Mouse (Mus musculus) forebrain, embryonic 14.5 days (tissue): Measurements from ENCODE around the gene Etnk1. TPM values are rescaled to one million over a fixed set of nuclear protein-coding genes. Genes with fewer than 3 reads are reported as not detected.

Source experiments
- ATAC-seq: fragments of 200-750 bp; cut with Nextera tagmentation; 2 replicates; pipeline ENCODE4 v1.8.0; 2017; ENCODE audit warnings: mild to moderate bottlenecking, moderate library complexity
- DNase-seq: peaks from one replicate; pipeline ENCODE4 v3.0.0-alpha.2; 2015; ENCODE audit warnings: low spot score
- H3K27ac ChIP-seq: fragments of 300-500 bp; sonication (generic); 2 replicates; pipeline ENCODE4 v1.5.1; 2014; ENCODE audit warnings: low read depth, mild to moderate bottlenecking, control low read depth, low read length, moderate library complexity
- H3K27me3 ChIP-seq: fragments of 300-500 bp; sonication (generic); replicated peaks from 2 replicates; pipeline ENCODE4 v1.6.1; 2014; ENCODE audit warnings: low read length, control low read depth, mixed read lengths; ENCODE audit not compliant: control insufficient read depth, insufficient read depth
- H3K36me3 ChIP-seq: fragments of 300-500 bp; sonication (generic); 2 replicates; pipeline ENCODE4 v1.6.1; 2014; ENCODE audit warnings: low read length, control low read depth; ENCODE audit not compliant: control insufficient read depth, insufficient read depth
- H3K4me1 ChIP-seq: fragments of 300-500 bp; sonication (generic); 2 replicates; pipeline ENCODE4 v1.6.1; 2014; ENCODE audit warnings: antibody characterized with exemption, low read length, control low read depth; ENCODE audit not compliant: control insufficient read depth, insufficient read depth
- H3K4me2 ChIP-seq: fragments of 300-500 bp; sonication (generic); 2 replicates; pipeline ENCODE4 v1.6.1; 2014; ENCODE audit warnings: mild to moderate bottlenecking, control low read depth, low read length
- H3K4me3 ChIP-seq: fragments of 300-500 bp; sonication (generic); 2 replicates; pipeline ENCODE4 v1.5.1; 2014; ENCODE audit warnings: low read depth, low read length, control low read depth
- H3K9ac ChIP-seq: fragments of 300-500 bp; sonication (generic); 2 replicates; pipeline ENCODE4 v1.6.1; 2014; ENCODE audit warnings: mild to moderate bottlenecking, low read length, control low read depth, moderate library complexity
- H3K9me3 ChIP-seq: fragments of 300-500 bp; sonication (generic); replicated peaks from 2 replicates; pipeline ENCODE4 v1.6.1; 2016; ENCODE audit warnings: low read length, control low read depth, mixed read lengths; ENCODE audit not compliant: control insufficient read depth
- WGBS: fragments of 180-500 bp; shearing (Covaris S2); extraction: QIAGEN DNeasy Blood & Tissue Kit; methylation state at CpG from one replicate; pipeline ENCODE4 v1.1.7; 2014; 5-methylcytosine and 5-hydroxymethylcytosine counted together
- polyA plus RNA-seq: library from polyadenylated mRNA; unstranded; fragments of >200 nt; fragmentation: Nextera tagmentation; extraction: Ambion mirVana; gene quantifications from 2 replicates; pipeline ENCODE4 v1.2.1, GENCODE M21; 2014

Gene Etnk1
- polyA plus RNA-seq, 1 experiment from 2014 or later = 23.5 TPM

GRCm38 (mm10) chr6:143229906-143230305, 62.9 kb downstream of the Etnk1 start:
- no peaks in the 10 kb centered on the region for H3K27me3 ChIP-seq
- H3K4me2 ChIP-seq = no peak overlapping the region
- no peak for DNase-seq
- no peak overlapping the region for H3K4me3 ChIP-seq
- no peak for ATAC-seq
- no peak overlapping the region for H3K9ac ChIP-seq
- no peak overlapping the region for H3K27ac ChIP-seq
- WGBS = 92% methylated on average over 8 of the region's 8 CpGs
- no peaks in the 10 kb centered on the region for H3K36me3 ChIP-seq
- no peaks in the 10 kb centered on the region for H3K4me1 ChIP-seq
- no peaks in the 10 kb centered on the region for H3K9me3 ChIP-seq

GRCm38 (mm10) chr6:143230888-143231287, 63.9 kb downstream of the Etnk1 start:
- Histone ChIP-seq H3K4me2 (no peak overlapping the region), H3K27me3 (no peaks in the 10 kb centered on the region), H3K36me3 (no peaks in the 10 kb centered on the region), H3K27ac (no peak overlapping the region), H3K9ac (no peak overlapping the region), H3K9me3 (no peaks in the 10 kb centered on the region), H3K4me1 (no peaks in the 10 kb centered on the region), H3K4me3 (no peak overlapping the region)
- 80% methylated on average over 2 of the region's 2 CpGs for WGBS
- ATAC-seq = no peak
- DNase-seq = no peak

GRCm38 (mm10) chr6:143232718-143233117, 65.7 kb downstream of the Etnk1 start:
- Histone ChIP-seq H3K4me1 (no peaks in the 10 kb centered on the region), H3K9me3 (no peaks in the 10 kb centered on the region), H3K36me3 (no peaks in the 10 kb centered on the region), H3K27ac (no peak overlapping the region), H3K27me3 (no peaks in the 10 kb centered on the region), H3K4me2 (no peak overlapping the region), H3K4me3 (no peak overlapping the region), H3K9ac (no peak overlapping the region)
- 92% methylated on average over 11 of the region's 11 CpGs for WGBS
- DNase-seq (no peak), ATAC-seq (no peak)

- 88% methylated on average over 8 of the region's 8 CpGs for WGBS
- no peak for ATAC-seq
- H3K9ac ChIP-seq = no peak overlapping the region
These were observed 67.8 kb downstream of the Etnk1 start for GRCm38 (mm10) chr6:143234868-143235267.

GRCm38 (mm10) chr6:143239362-143240074, 72.5 kb downstream of the Etnk1 start:
- Histone ChIP-seq H3K27me3 (no peaks in the 10 kb centered on the region), H3K9ac (no peak overlapping the region), H3K4me1 (0 out of 2 replicates have a peak, but pooled peaks cover 2% of the 10 kb centered on the region), H3K36me3 (no peaks in the 10 kb centered on the region), H3K4me2 (no peak overlapping the region), H3K9me3 (no peaks in the 10 kb centered on the region), H3K4me3 (no peak overlapping the region), H3K27ac (peak overlapping the region; percentile 67; the same call in 1 of the 2 replicates)
- ATAC-seq (peak; percentile 60; the same call in 1 of the 2 replicates), DNase-seq (peak; percentile 60)
- WGBS = 65% methylated on average over 21 of the region's 21 CpGs

More at GRCm38 (mm10) chr6:143234868-143235267, 67.8 kb downstream of the Etnk1 start:
- H3K36me3 ChIP-seq = no peaks in the 10 kb centered on the region
- H3K27ac ChIP-seq = no peak overlapping the region
- no peak for DNase-seq
- H3K4me2 ChIP-seq = no peak overlapping the region
- 0 out of 2 replicates have a peak, but pooled peaks cover under 1% of the 10 kb centered on the region for H3K4me1 ChIP-seq
- no peak overlapping the region for H3K4me3 ChIP-seq
- H3K27me3 ChIP-seq = no peaks in the 10 kb centered on the region
- no peaks in the 10 kb centered on the region for H3K9me3 ChIP-seq

- H3K4me3 ChIP-seq = no peak overlapping the region
- no peak overlapping the region for H3K9ac ChIP-seq
- no peaks in the 10 kb centered on the region for H3K9me3 ChIP-seq
- H3K4me1 ChIP-seq = 0 out of 2 replicates have a peak, but pooled peaks cover 2% of the 10 kb centered on the region
- no peak for ATAC-seq
- no peak for DNase-seq
- WGBS = 93% methylated on average over 5 of the region's 5 CpGs
- H3K27me3 ChIP-seq = no peaks in the 10 kb centered on the region
- no peak overlapping the region for H3K27ac ChIP-seq
- no peaks in the 10 kb centered on the region for H3K36me3 ChIP-seq
- H3K4me2 ChIP-seq = no peak overlapping the region
These were observed 76.2 kb downstream of the Etnk1 start for GRCm38 (mm10) chr6:143243191-143243590.

GRCm38 (mm10) chr6:143257921-143258320, 90.9 kb downstream of the Etnk1 start:
- Histone ChIP-seq H3K9ac (no peak overlapping the region), H3K4me3 (no peak overlapping the region), H3K4me2 (no peak overlapping the region), H3K9me3 (no peaks in the 10 kb centered on the region), H3K27ac (no peak overlapping the region), H3K36me3 (no peaks in the 10 kb centered on the region), H3K4me1 (peaks cover 24% of the 10 kb centered on the region), H3K27me3 (peaks cover 8% of the 10 kb centered on the region)
- WGBS = 67% methylated on average over 4 of the region's 4 CpGs
- DNase-seq = no peak
- no peak for ATAC-seq

- ATAC-seq = 0 out of 2 replicates have a peak, but pooled peaks have one; percentile 25
- Histone ChIP-seq H3K4me1 (peaks cover 24% of the 10 kb centered on the region), H3K9ac (peak overlapping the region; percentile 47; the same call in 1 of the 2 replicates)
These were observed 92.2 kb downstream of the Etnk1 start for GRCm38 (mm10) chr6:143259169-143259629.

More at GRCm38 (mm10) chr6:143259169-143259629, 92.2 kb downstream of the Etnk1 start:
- no peaks in the 10 kb centered on the region for H3K36me3 ChIP-seq
- peak overlapping the region; percentile 52 for H3K4me2 ChIP-seq
- DNase-seq = peak; percentile 52
- H3K4me3 ChIP-seq = 0 out of 2 replicates have a peak overlapping the region, but pooled peaks have one; percentile 15
- H3K27ac ChIP-seq = peak overlapping the region; percentile 60; the same call in 1 of the 2 replicates
- H3K9me3 ChIP-seq = no peaks in the 10 kb centered on the region
- WGBS = 9% methylated on average over 17 of the region's 17 CpGs
- peaks cover 8% of the 10 kb centered on the region for H3K27me3 ChIP-seq
